Mouse (Mus musculus) T-helper 1 cell (primary cell): Measurements from ENCODE around the gene Pgap1.

Experiments
- in situ Hi-C: fragments of 300-600 bp; cut with MboI, MseI; formaldehyde crosslinking; loops from one replicate; pipeline ENCODE4 v1.15.1; 2025; ENCODE audit warnings: high pct_unique_total_duplicates

The Pgap1 gene

GRCm38 (mm10) chr1:54523717-54524116 lies 33.8 kb downstream of the Pgap1 start:
- in situ Hi-C loops: no loop called here

- in situ Hi-C loops: no loop called here
Measured at GRCm38 (mm10) chr1:54520062-54520577, 37.4 kb downstream of the Pgap1 start.

- in situ Hi-C loops: no loop called here
Measured at GRCm38 (mm10) chr1:54513836-54514235, 43.6 kb downstream of the Pgap1 start.

- in situ Hi-C loops: no loop called here
Measured at GRCm38 (mm10) chr1:54498496-54498895, 59.0 kb downstream of the Pgap1 start.

- in situ Hi-C loops: no loop called here
Measured at GRCm38 (mm10) chr1:54496254-54496653, 61.2 kb downstream of the Pgap1 start.

GRCm38 (mm10) chr1:54493496-54493895 lies 64.0 kb downstream of the Pgap1 start:
- in situ Hi-C loops: no loop called here

GRCm38 (mm10) chr1:54492435-54492841 lies 65.0 kb downstream of the Pgap1 start:
- in situ Hi-C loops: no loop called here

- in situ Hi-C loops: no loop called here
Measured at GRCm38 (mm10) chr1:54484744-54485420, 72.6 kb downstream of the Pgap1 start.

- in situ Hi-C loops: no loop called here
Measured at GRCm38 (mm10) chr1:54480491-54480890, 77.0 kb downstream of the Pgap1 start.

- in situ Hi-C loops: no loop called here
Measured at GRCm38 (mm10) chr1:54468662-54469061, 88.8 kb downstream of the Pgap1 start.

- in situ Hi-C loops: no loop called here
Measured at GRCm38 (mm10) chr1:54467366-54467765, 90.1 kb downstream of the Pgap1 start.

GRCm38 (mm10) chr1:54452116-54452515 lies 105.4 kb downstream of the Pgap1 start:
- in situ Hi-C loops: no loop called here

GRCm38 (mm10) chr1:54448833-54449232 lies 108.7 kb downstream of the Pgap1 start:
- in situ Hi-C loops: no loop called here

GRCm38 (mm10) chr1:54443641-54444040 lies 113.8 kb downstream of the Pgap1 start:
- in situ Hi-C loops: no loop called here

GRCm38 (mm10) chr1:54439080-54439476 lies 118.4 kb downstream of the Pgap1 start:
- in situ Hi-C loops: no loop called here

GRCm38 (mm10) chr1:54438340-54439079 lies 119.0 kb downstream of the Pgap1 start, which contains the start of gene Gtf3c3:
Gene Gtf3c3 (minus strand): TSS chr1:54438971.
- in situ Hi-C loops: no loop called here
